10 mouse cellular contexts compared by ENCODE assay signal in the genomic region with DNA sequence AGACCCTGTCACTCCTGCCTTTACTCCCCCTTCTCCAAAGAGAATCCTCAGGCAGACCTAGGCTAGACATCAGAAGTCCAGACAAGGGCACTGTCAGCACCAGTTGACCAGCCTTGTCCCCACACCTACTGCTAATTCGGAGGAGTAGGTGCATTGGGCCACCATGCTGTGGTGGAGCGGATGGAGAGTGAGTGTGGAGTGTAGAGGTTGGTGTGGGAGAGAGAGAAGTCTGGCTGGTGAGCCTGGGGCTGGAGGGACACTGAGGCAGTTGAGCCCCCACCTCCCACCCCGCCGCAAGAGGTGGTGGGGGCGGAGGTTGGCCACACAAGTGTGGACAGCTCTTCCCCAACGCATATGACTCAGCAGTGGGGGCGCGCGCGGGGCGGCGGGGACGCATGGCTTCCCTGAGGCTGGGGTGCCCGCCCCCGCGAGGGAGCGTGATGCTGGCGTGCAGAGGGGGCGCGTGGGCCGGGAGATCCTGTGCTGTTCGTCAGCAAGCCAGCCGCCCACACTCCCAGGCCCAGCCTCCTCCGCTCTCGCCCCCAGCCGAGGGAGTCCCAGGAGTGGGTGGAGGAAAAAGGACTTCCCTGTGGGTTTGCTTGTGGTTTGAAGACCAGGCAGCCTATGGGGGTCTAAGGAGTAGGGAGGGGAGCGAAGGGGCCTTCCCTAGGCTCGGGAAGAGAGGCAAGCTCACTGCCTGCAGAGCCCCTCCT. TPM values are rescaled to one million over a fixed set of nuclear protein-coding genes. Genes with fewer than 3 reads are reported as not detected.
A peak's percentile ranks its signal among the peaks of the same experiment; 100 is the strongest.
DNase-seq lines count a peak whose midpoint lies in the region; ATAC-seq and TF ChIP-seq lines count a peak whose summit lies in the region.
"Had no signal": no experiment of that assay in that cellular context is flagged by ENCODE, and none has a peak within 500 bp of the region (broad histone marks: within the 10 kb centered on the region; RNA-seq: fewer than 3 reads in every experiment).

No protein-coding gene starts in this region.

- no peak overlapping the region for H3K27ac ChIP-seq in lung, embryonic 14.5 days (ENCODE audit: low read depth)
- H3K27ac ChIP-seq in limb, embryonic 10.5 days = 0 out of 2 replicates have a peak overlapping the region, but pooled peaks have one; percentile 9
- H3K27ac ChIP-seq in stomach, embryonic 14.5 days (ENCODE audit: low read length) = no peak overlapping the region

- peak overlapping the region; percentile 31; the same call in 1 of the 2 replicates for H3K4me2 ChIP-seq in lung, embryonic 14.5 days
- H3K4me2 ChIP-seq in stomach, embryonic 14.5 days (replicated peaks; ENCODE audit: low read depth, low read length) = peak overlapping the region; percentile 34

- no peaks in the 10 kb centered on the region for H3K36me3 ChIP-seq in lung, embryonic 14.5 days (ENCODE audit: insufficient read depth)
- H3K36me3 ChIP-seq in limb, embryonic 10.5 days = no peaks in the 10 kb centered on the region
- no peaks in the 10 kb centered on the region for H3K36me3 ChIP-seq in stomach, embryonic 14.5 days (ENCODE audit: control insufficient read depth, insufficient read depth, low read length)

- DNase-seq in frontal cortex, postnatal 14 days (ENCODE audit: low spot score in 2 of 2) = no peak
- DNase-seq in lung, embryonic 14.5 days = no peak
- no peak for DNase-seq in lung, adult 2 months
- no peak for DNase-seq in limb, embryonic 10.5 days (ENCODE audit: low spot score)
- no peak for DNase-seq in urinary bladder, adult 18-20 months (ENCODE audit: low spot score in 2 of 2)
- DNase-seq in gastrocnemius, adult 18-20 months (ENCODE audit: low spot score) = no peak
- DNase-seq: thymus, postnatal 25 days had no signal

- H3K4me3 ChIP-seq in lung, embryonic 14.5 days (ENCODE audit: low read depth, low read length) = no peak overlapping the region
- H3K4me3 ChIP-seq in lung, adult 2 months (replicated peaks; ENCODE audit: extremely low read depth, low read depth, low read length) = no peak overlapping the region
- H3K4me3 ChIP-seq in limb, embryonic 10.5 days = peak overlapping the region; percentile 31; the same call in 1 of the 2 replicates
- no peak overlapping the region for H3K4me3 ChIP-seq in stomach, embryonic 14.5 days (ENCODE audit: low read depth, low read length)
- H3K4me3 ChIP-seq: myocyte had no signal

- TF ChIP-seq CTCF in lung, embryonic 14.5 days (IDR thresholded peaks at IDR 0.05; ENCODE audit: low read depth) = no peak
- TF ChIP-seq CTCF in lung, adult 2 months (IDR thresholded peaks at IDR 0.05; ENCODE audit: insufficient read depth, low read length) = no peak

- 0 out of 2 replicates have a peak, but pooled peaks cover 3% of the 10 kb centered on the region for H3K27me3 ChIP-seq in lung, embryonic 14.5 days (ENCODE audit: insufficient read depth, low read length)
- peaks cover 42% of the 10 kb centered on the region for H3K27me3 ChIP-seq in limb, embryonic 10.5 days (ENCODE audit: low read depth, poor library complexity, severe bottlenecking)
- H3K27me3 ChIP-seq in stomach, embryonic 14.5 days (ENCODE audit: control insufficient read depth, insufficient read depth, low read length) = no peaks in the 10 kb centered on the region

- H3K9ac ChIP-seq in lung, embryonic 14.5 days = no peak overlapping the region
- H3K9ac ChIP-seq in stomach, embryonic 14.5 days (replicated peaks; ENCODE audit: low read depth, low read length) = no peak overlapping the region

- H3K4me1 ChIP-seq in lung, embryonic 14.5 days (ENCODE audit: insufficient read depth) = no peaks in the 10 kb centered on the region
- H3K4me1 ChIP-seq in lung, adult 2 months (ENCODE audit: control insufficient read depth, insufficient read depth, low read length) = no peaks in the 10 kb centered on the region
- H3K4me1 ChIP-seq in limb, embryonic 10.5 days = peaks cover 13% of the 10 kb centered on the region
- no peaks in the 10 kb centered on the region for H3K4me1 ChIP-seq in stomach, embryonic 14.5 days (ENCODE audit: control insufficient read depth, insufficient read depth, low read length)

- peak; percentile 22 for ATAC-seq in frontal cortex, adult (ENCODE audit: low TSS enrichment)
- ATAC-seq in lung, embryonic 14.5 days (ENCODE audit: insufficient read depth) = peak; percentile 28
- peak; percentile 64; the same call in 1 of the 2 replicates for ATAC-seq in stomach, embryonic 14.5 days (ENCODE audit: insufficient number of reproducible peaks, insufficient read depth, low FRiP score, low read depth)

- 3% methylated on average over 20 of the region's 28 CpGs for WGBS in lung, embryonic 14.5 days
- WGBS in lung, adult 2 months = 5% methylated on average over 28 of the region's 28 CpGs
- 5% methylated on average over 28 of the region's 28 CpGs for WGBS in limb, embryonic 10.5 days
- 4% methylated on average over 28 of the region's 28 CpGs for WGBS in stomach, embryonic 14.5 days

- H3K9me3 ChIP-seq in lung, embryonic 14.5 days (ENCODE audit: low read depth, low read length) = no peaks in the 10 kb centered on the region
- no peaks in the 10 kb centered on the region for H3K9me3 ChIP-seq in limb, embryonic 10.5 days (replicated peaks)
- H3K9me3 ChIP-seq in stomach, embryonic 14.5 days (ENCODE audit: control insufficient read depth, low read depth, low read length) = no peaks in the 10 kb centered on the region

- TF ChIP-seq POLR2A in lung, adult 2 months (IDR thresholded peaks at IDR 0.05; ENCODE audit: borderline replicate concordance, extremely low read depth, low read depth, low read length) = no peak

RNA-seq across cellular contexts. Expression of a gene that starts 10.7 kb away (rescaled TPM):
- polyA plus RNA-seq in lung, embryonic 14.5 days (2014; fragmentation: Nextera tagmentation; extraction: Ambion mirVana) = not detected in 2 replicates
- polyA plus RNA-seq in lung, adult 2 months (2012; rRNA removed) = 0.04 TPM in 1 of 2 replicates, not detected in the other
- polyA plus RNA-seq in limb, embryonic 10.5 days (2016; fragmentation: Nextera tagmentation; extraction: Ambion mirVana) = 0.03 TPM in 2 replicates
- polyA plus RNA-seq in stomach, embryonic 14.5 days (2014; fragmentation: Nextera tagmentation; extraction: Ambion mirVana) = 0.19 and 0.29 TPM in 2 replicates
- total RNA-seq in gastrocnemius, adult 18-20 months (2021) = under 1 TPM; 0.37 to 0.45 TPM
